Mouse (Mus musculus): ENCODE data around the gene Npcd.

DNA sequence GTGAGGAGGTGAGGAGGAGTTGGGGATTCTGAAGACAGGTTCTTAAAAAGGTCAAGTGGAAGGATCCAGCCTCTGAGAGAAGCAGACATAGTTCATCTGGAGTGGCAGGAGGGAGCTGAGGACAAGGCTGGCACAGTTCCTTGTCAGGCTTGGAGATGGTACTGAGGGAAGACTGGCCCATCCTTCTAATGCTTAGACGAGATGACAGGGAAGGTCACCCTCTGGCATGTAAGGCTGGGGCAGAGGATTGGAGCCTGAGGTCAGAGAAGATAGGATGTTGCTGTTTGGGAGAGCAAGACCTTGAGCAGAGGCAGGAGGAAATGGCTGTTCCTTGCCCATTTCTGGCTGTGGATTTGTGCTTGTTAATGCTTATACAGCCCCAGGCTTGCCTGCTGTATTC, 49.0 kb downstream of the Npcd start:
- TF ChIP-seq POLR2A (IDR thresholded peaks at IDR 0.05; ENCODE audit: control insufficient read depth, low read depth, low read length) (no peak), CTCF (IDR thresholded peaks at IDR 0.05; ENCODE audit: control insufficient read depth, insufficient read depth, insufficient replicate concordance, low read depth, low read length) (no peak)
